Mouse (Mus musculus) regulatory T cell (primary cell): Measurements from ENCODE around the gene Krtap24-1.

Experiments used
- in situ Hi-C: fragments of 300-600 bp; cut with MboI, MseI; formaldehyde crosslinking; loops from one replicate; pipeline ENCODE4 v1.15.1; 2025; ENCODE audit warnings: high pct_unique_total_duplicates

Krtap24-1 gene

GRCm38 (mm10) chr16:88569096-88569495 is 43.0 kb downstream of the Krtap24-1 start:
- in situ Hi-C loops: no loop called here

DNA sequence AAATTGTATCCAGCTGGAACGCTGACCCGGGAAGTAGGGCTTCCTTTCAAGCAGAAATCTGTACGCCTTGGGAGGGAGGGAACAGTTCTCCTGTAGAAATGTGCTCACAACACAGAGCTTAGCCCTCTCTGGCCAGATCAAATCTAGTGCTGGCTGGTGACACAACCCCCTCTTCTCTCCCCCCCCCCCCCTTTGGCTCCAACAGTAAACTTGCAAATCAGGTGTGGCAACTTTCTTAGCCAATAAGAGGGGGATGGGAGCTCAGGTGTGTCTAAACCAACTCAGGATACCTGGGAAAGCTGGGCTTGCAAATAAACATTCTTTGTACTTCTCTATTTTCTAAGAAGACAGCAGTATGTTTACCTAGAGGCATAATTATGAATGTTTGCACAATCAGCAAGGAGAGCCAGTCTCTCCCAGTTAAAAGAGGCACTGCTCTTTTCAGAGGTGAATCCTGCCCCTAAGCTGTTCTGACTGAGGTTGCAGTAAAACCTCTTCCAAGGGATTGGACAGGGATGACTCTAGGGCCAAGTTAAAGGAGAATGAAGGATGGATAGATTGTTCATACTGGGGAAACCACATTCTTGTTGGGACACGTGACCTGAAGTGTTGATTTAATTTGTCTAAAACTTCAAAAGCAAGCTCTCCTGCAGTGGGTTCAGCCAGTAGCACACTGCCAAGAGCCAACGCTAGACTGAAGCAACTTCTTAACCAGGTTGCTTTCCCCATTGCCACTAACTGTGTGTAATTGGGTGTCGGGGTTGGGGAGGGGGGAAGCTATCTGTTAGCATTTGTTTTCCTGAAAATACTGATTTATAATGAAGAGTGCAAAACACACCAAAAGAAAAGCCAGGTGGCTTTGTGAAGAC is 48.8 kb downstream of the Krtap24-1 start, which contains the start of gene Cldn8:
Gene Cldn8 (minus strand): TSS at position 139 of the 869 bp plus-strand sequence.
- in situ Hi-C loops: no loop called here

DNA sequence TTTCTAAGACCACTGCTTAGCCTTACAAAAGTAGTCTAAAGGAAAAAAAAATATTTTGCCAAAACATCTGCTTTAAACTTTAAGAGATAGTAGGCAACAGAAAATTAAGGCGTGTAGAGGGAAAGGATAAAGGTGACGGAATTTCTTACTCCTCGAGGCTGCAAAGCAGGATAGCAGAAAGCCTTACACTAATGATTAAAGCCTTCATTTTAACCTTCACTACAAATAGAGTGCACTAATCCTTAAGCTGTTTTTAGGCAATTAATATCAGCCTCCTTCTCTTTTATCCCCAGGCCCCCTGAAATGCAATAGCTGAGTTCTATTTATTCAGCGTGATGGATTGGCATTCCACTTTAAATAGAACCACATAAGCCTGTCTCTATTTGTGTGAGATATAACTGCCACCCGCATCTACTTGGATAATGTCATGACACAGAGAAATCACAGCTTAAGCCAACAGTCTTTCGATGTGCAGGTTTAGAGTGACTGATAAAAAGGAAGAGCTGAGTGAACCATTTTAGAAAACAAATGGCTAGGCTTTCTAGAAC is 50.4 kb downstream of the Krtap24-1 start:
- in situ Hi-C loops: no loop called here
